Mouse (Mus musculus) spleen, adult 2 months (tissue): ENCODE data around the gene R3hdm4. TPM values are rescaled to one million over a fixed set of nuclear protein-coding genes. Genes with fewer than 3 reads are reported as not detected.

Experiments
- DNase-seq, 2 experiments: peaks; one replicate each; pipeline versions ENCODE4 v3.0.0 to v3.0.0-alpha.2; 2012 to 2021; ENCODE audit warnings: low spot score in 2 of 2, low read depth in 1 of 2
- H3K27ac ChIP-seq: fragments of 200-500 bp; 2 replicates; pipeline ENCODE4 v1.5.1; 2012; ENCODE audit warnings: low read length, inconsistent platforms; ENCODE audit not compliant: insufficient read depth
- H3K27me3 ChIP-seq: fragments of 200-500 bp; 2 replicates; pipeline ENCODE4 v1.6.1; 2012; ENCODE audit warnings: mild to moderate bottlenecking, moderate library complexity, low read length, inconsistent platforms; ENCODE audit not compliant: control insufficient read depth, insufficient read depth
- H3K36me3 ChIP-seq: fragments of 200-500 bp; 2 replicates; pipeline ENCODE4 v1.6.1; 2012; ENCODE audit warnings: mild to moderate bottlenecking, low read length, inconsistent platforms; ENCODE audit not compliant: control insufficient read depth, insufficient read depth
- H3K4me1 ChIP-seq: fragments of 200-500 bp; 2 replicates; pipeline ENCODE4 v1.6.1; 2011; ENCODE audit warnings: inconsistent platforms; ENCODE audit not compliant: control insufficient read depth, insufficient read depth, insufficient read length
- H3K4me3 ChIP-seq: fragments of 200-500 bp; 2 replicates; pipeline ENCODE4 v1.5.1; 2011; ENCODE audit warnings: mild to moderate bottlenecking, inconsistent platforms; ENCODE audit not compliant: insufficient read depth, insufficient read length; ENCODE audit errors: extremely low read depth
- CTCF ChIP-seq: fragments of 200-500 bp; IDR thresholded peaks from 2 replicates; pipeline ENCODE4 v1.5.1; 2011; ENCODE audit warnings: mild to moderate bottlenecking, inconsistent platforms; ENCODE audit not compliant: insufficient read depth, insufficient read length, insufficient replicate concordance; ENCODE audit errors: extremely low read depth
- POLR2A ChIP-seq: fragments of 200-500 bp; IDR thresholded peaks from 2 replicates; pipeline ENCODE4 v1.6.1; 2011; ENCODE audit warnings: low read depth, low read length, inconsistent platforms
- WGBS: fragments of 180-500 bp; shearing (Covaris S2); methylation state at CpG from one replicate; pipeline ENCODE4 v1.1.7; 2018; 5-methylcytosine and 5-hydroxymethylcytosine counted together
- polyA plus RNA-seq: library from polyadenylated mRNA; depleted of rRNA; stranded (reverse); fragments of >200 nt; gene quantifications from 2 replicates; pipeline ENCODE4 v1.2.3, GENCODE M21; 2012

Gene R3hdm4
- polyA plus RNA-seq, 1 experiment, result 117 TPM

GRCm38 (mm10) chr10:79871845-79872244, 49.2 kb downstream of the R3hdm4 start:
- Histone ChIP-seq H3K27ac (no peak overlapping the region), H3K27me3 (peaks cover 8% of the 10 kb centered on the region), H3K4me1 (peaks cover 12% of the 10 kb centered on the region), H3K4me3 (no peak overlapping the region), H3K36me3 (no peaks in the 10 kb centered on the region)
- TF ChIP-seq CTCF, result no peak
- no peak for TF ChIP-seq POLR2A
- WGBS, result 88% methylated on average over 8 of the region's 8 CpGs
- DNase-seq, result no peak

DNA sequence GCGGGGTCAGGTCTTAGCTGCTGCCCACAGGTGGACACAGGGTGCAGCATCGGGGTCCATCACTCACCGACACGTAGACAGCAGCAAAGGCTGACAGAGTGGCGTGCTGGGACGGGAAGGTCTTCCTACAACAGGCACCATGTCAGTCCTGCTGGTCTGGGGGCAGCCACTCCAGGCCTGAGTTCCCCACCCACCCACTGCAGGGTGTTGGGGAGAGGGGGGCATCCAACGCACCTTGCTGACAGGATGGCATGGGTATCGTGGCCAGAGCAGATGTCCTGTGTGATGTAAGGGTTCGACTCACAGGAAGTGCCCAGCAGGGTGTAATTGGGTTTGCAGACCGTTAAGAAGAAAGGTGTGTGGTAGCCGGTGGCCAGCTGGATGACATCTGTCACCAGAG, 54.4 kb downstream of the R3hdm4 start:
- no peak for TF ChIP-seq POLR2A
- no peak for TF ChIP-seq CTCF
- no peak overlapping the region for H3K4me3 ChIP-seq
- peaks cover 25% of the 10 kb centered on the region for H3K36me3 ChIP-seq
- DNase-seq, result no peak
- H3K27ac ChIP-seq, result no peak overlapping the region
- no peaks in the 10 kb centered on the region for H3K27me3 ChIP-seq
- H3K4me1 ChIP-seq, result no peaks in the 10 kb centered on the region
- WGBS, result 85% methylated on average over 11 of the region's 11 CpGs

- TF ChIP-seq POLR2A, result no peak
- no peak for TF ChIP-seq CTCF
- Histone ChIP-seq H3K4me1 (no peaks in the 10 kb centered on the region; the same call in 1 of the 2 replicates), H3K27me3 (no peaks in the 10 kb centered on the region), H3K4me3 (no peak overlapping the region), H3K27ac (no peak overlapping the region), H3K36me3 (peaks cover 31% of the 10 kb centered on the region)
- 78% methylated on average over 19 of the region's 19 CpGs for WGBS
- no peak for DNase-seq
Observed at GRCm38 (mm10) chr10:79865801-79866295, 55.2 kb downstream of the R3hdm4 start.

DNA sequence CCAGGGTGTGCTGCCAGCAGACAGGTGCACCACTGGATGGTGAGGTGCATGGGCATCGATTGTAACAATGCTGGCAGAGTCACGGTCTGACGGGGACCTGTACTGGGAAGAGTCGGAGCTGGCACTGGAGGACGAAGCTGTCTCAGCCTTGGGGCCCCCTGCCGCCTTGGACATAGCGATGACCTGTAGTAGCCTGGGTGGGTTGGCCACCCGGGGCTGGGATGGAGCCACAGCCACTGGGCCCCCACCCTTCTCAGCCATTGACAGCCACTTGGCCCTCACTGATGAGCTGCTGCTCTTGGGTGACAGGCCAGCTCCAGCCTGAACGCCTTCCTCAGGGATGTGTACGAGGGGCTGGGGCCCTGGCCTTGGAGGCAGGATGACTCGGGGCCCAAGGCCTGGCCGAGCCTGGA, 55.8 kb downstream of the R3hdm4 start:
- WGBS, result 82% methylated on average over 12 of the region's 12 CpGs
- no peak for TF ChIP-seq POLR2A
- no peak for TF ChIP-seq CTCF
- Histone ChIP-seq H3K27me3 (no peaks in the 10 kb centered on the region), H3K36me3 (peaks cover 38% of the 10 kb centered on the region), H3K4me3 (no peak overlapping the region), H3K27ac (no peak overlapping the region), H3K4me1 (no peaks in the 10 kb centered on the region; the same call in 1 of the 2 replicates)
- no peak for DNase-seq

DNA sequence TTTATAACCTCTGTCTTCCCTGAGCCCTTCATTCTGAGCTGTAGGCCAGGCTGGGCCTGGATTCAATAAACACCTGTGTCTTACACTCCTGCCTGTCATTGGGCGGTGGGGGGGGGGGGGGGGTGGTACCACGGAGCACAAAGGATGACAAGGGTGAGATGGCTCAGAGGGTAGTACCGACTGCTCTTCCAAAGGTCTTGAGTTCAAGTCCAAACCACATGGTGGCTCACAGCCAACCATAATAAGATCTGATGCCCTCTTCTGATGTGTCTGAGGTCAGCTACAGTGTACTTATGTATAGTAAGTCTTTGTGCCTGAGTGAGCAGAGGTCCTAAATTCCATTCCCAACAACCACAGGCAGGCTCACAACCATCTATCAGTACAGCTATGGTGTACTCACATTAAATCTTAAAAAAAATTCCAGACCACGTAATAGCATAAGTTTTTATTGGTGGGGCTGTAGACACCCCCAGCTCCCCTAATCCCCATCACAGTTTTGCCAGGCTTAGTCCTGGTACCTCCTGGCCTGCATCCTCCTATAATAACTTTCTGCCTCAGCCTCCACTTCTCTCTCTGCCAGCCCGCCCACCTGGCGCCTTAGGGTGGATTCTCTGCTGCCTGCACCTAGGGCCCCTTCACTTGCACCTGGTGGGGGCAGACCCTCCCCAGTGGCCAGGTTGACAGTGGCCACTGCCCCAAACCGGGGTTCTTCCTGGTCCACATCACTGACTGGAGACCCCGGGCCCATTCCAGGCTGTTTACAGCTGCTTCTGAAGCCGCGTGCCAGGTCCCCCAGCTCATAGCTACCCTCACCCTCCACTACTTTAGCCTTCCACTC, 56.4 kb downstream of the R3hdm4 start:
- no peak for TF ChIP-seq POLR2A
- no peak for TF ChIP-seq CTCF
- Histone ChIP-seq H3K4me1 (no peaks in the 10 kb centered on the region; the same call in 1 of the 2 replicates), H3K36me3 (peaks cover 44% of the 10 kb centered on the region), H3K4me3 (no peak overlapping the region), H3K27me3 (no peaks in the 10 kb centered on the region), H3K27ac (no peak overlapping the region)
- DNase-seq, result no peak
- 69% methylated on average over 10 of the region's 10 CpGs for WGBS

DNA sequence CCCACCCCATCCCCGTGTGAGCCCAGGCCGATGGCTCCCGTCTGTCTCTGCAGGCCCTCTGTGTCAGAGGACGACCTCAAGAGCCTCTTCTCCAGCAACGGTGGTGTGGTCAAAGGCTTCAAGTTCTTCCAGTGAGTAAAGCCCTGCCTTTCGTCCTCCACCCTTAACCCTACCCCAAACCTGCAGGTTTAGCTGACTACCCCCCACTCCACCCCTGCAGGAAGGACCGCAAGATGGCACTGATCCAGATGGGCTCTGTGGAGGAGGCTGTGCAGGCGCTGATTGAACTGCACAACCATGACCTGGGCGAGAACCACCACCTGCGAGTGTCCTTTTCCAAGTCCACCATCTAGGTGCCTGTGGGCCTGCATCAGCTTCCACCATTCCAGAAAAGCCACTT, 58.1 kb downstream of the R3hdm4 start:
- WGBS, result 85% methylated on average over 10 of the region's 10 CpGs
- Histone ChIP-seq H3K27me3 (no peaks in the 10 kb centered on the region), H3K36me3 (peaks cover 52% of the 10 kb centered on the region), H3K27ac (no peak overlapping the region), H3K4me1 (peaks cover 3% of the 10 kb centered on the region; the same call in 1 of the 2 replicates), H3K4me3 (no peak overlapping the region)
- no peak for DNase-seq
- TF ChIP-seq CTCF (no peak), POLR2A (no peak)
